Mouse (Mus musculus) neural tube, embryonic 15.5 days (tissue): ENCODE measurements at regions not wholly inside any gene's neighbourhood (a gene's known extent, or its start where the extent isn't known, plus 50 kb on each side); places are given as distances from the start of the nearest gene placed in this dataset.

Experiments
- ATAC-seq: fragments of 200-750 bp; cut with Nextera tagmentation; 2 replicates; pipeline ENCODE4 v1.8.0; 2017; ENCODE audit warnings: mild to moderate bottlenecking, moderate TSS enrichment, moderate library complexity; ENCODE audit not compliant: low FRiP score
- H3K27ac ChIP-seq: fragments of 300-500 bp; sonication (generic); replicated peaks from 2 replicates; pipeline ENCODE4 v1.5.1; 2015; ENCODE audit warnings: mild to moderate bottlenecking, inconsistent platforms
- H3K27me3 ChIP-seq: fragments of 300-500 bp; sonication (generic); replicated peaks from 2 replicates; pipeline ENCODE4 v1.6.1; 2015; ENCODE audit warnings: inconsistent platforms
- H3K36me3 ChIP-seq: fragments of 300-500 bp; sonication (generic); 2 replicates; pipeline ENCODE4 v1.6.1; 2015; ENCODE audit warnings: inconsistent platforms
- H3K4me1 ChIP-seq: fragments of 300-500 bp; sonication (generic); 2 replicates; pipeline ENCODE4 v1.6.1; 2015; ENCODE audit warnings: inconsistent platforms
- H3K4me2 ChIP-seq: fragments of 300-500 bp; sonication (generic); 2 replicates; pipeline ENCODE4 v1.6.1; 2015; ENCODE audit warnings: inconsistent platforms, mild to moderate bottlenecking, moderate library complexity
- H3K4me3 ChIP-seq: fragments of 300-500 bp; sonication (generic); replicated peaks from 2 replicates; pipeline ENCODE4 v1.5.1; 2015; ENCODE audit warnings: mild to moderate bottlenecking, inconsistent platforms
- H3K9ac ChIP-seq: fragments of 300-500 bp; sonication (generic); replicated peaks from 2 replicates; pipeline ENCODE4 v1.6.1; 2015; ENCODE audit warnings: mild to moderate bottlenecking, inconsistent platforms
- H3K9me3 ChIP-seq: fragments of 300-500 bp; sonication (generic); replicated peaks from 2 replicates; pipeline ENCODE4 v1.6.1; 2016; ENCODE audit warnings: inconsistent platforms
- WGBS: fragments of 180-500 bp; shearing (Covaris S2); methylation state at CpG from one replicate; pipeline ENCODE4 v1.1.7; 2015; ENCODE audit warnings: mixed read lengths; 5-methylcytosine and 5-hydroxymethylcytosine counted together

- WGBS, result 98% methylated on average over 3 of the region's 3 CpGs
- no peak for ATAC-seq
- no peak overlapping the region for H3K27ac ChIP-seq
- H3K4me1 ChIP-seq, result no peaks in the 10 kb centered on the region
- H3K4me2 ChIP-seq, result no peak overlapping the region
- H3K9me3 ChIP-seq, result no peaks in the 10 kb centered on the region
- no peaks in the 10 kb centered on the region for H3K27me3 ChIP-seq
- no peak overlapping the region for H3K9ac ChIP-seq
- H3K4me3 ChIP-seq, result no peak overlapping the region
- H3K36me3 ChIP-seq, result no peaks in the 10 kb centered on the region
Measured at GRCm38 (mm10) chr13:69182478-69182877, 183.1 kb upstream of the Adcy2 start.

DNA sequence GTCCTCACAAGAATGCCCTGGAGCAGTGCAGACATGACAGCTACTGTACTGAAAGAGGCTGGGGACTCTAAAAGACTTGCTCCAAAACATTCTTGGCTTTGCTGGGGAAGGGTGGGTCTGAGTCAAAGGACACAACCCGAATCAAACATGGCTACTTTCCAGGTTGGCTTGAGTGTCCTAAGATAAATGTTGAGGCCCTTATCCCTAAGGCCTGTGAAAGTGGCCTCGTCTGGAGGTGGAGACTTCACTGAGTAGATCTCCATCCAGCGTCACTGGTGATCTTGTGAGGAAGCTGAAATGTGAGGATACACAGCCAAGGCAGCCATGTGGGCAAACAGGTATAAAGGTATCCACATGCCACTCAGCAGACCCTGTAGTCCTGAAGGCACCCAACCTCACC lies 191.3 kb upstream of the Adcy2 start:
- Histone ChIP-seq H3K4me3 (no peak overlapping the region), H3K4me1 (no peaks in the 10 kb centered on the region), H3K9ac (no peak overlapping the region), H3K36me3 (no peaks in the 10 kb centered on the region), H3K4me2 (no peak overlapping the region), H3K27ac (no peak overlapping the region), H3K9me3 (no peaks in the 10 kb centered on the region), H3K27me3 (no peaks in the 10 kb centered on the region)
- WGBS, result 89% methylated on average over 3 of the region's 3 CpGs
- ATAC-seq, result no peak

GRCm38 (mm10) chr13:69196464-69196871 lies 197.1 kb upstream of the Adcy2 start:
- WGBS, result 4% methylated on average over 4 of the region's 4 CpGs
- no peak; the same call in 1 of the 2 replicates for ATAC-seq

GRCm38 (mm10) chr13:69207741-69208568 lies 208.6 kb upstream of the Adcy2 start:
- Histone ChIP-seq H3K4me2 (no peak overlapping the region), H3K9me3 (no peaks in the 10 kb centered on the region), H3K36me3 (no peaks in the 10 kb centered on the region), H3K4me1 (no peaks in the 10 kb centered on the region), H3K27ac (no peak overlapping the region), H3K9ac (no peak overlapping the region), H3K4me3 (no peak overlapping the region), H3K27me3 (no peaks in the 10 kb centered on the region)
- ATAC-seq, result no peak
- 70% methylated on average over 10 of the region's 10 CpGs for WGBS

More at GRCm38 (mm10) chr13:69196464-69196871, 197.1 kb upstream of the Adcy2 start:
- peaks cover 10% of the 10 kb centered on the region for H3K4me1 ChIP-seq
- H3K27ac ChIP-seq, result no peak overlapping the region
- no peaks in the 10 kb centered on the region for H3K27me3 ChIP-seq
- no peaks in the 10 kb centered on the region for H3K9me3 ChIP-seq
- H3K4me3 ChIP-seq, result no peak overlapping the region
- H3K4me2 ChIP-seq, result no peak overlapping the region
- no peaks in the 10 kb centered on the region for H3K36me3 ChIP-seq
- H3K9ac ChIP-seq, result no peak overlapping the region

GRCm38 (mm10) chr13:69208569-69208881 lies 209.2 kb upstream of the Adcy2 start:
- Histone ChIP-seq H3K9ac (no peak overlapping the region), H3K4me1 (no peaks in the 10 kb centered on the region), H3K9me3 (no peaks in the 10 kb centered on the region), H3K27me3 (no peaks in the 10 kb centered on the region), H3K27ac (no peak overlapping the region), H3K4me2 (no peak overlapping the region), H3K4me3 (no peak overlapping the region), H3K36me3 (no peaks in the 10 kb centered on the region)
- 92% methylated on average over 4 of the region's 4 CpGs for WGBS
- ATAC-seq, result no peak

- 79% methylated on average over 3 of the region's 3 CpGs for WGBS
Measured at GRCm38 (mm10) chr13:69216579-69216978, 217.2 kb upstream of the Adcy2 start.

DNA sequence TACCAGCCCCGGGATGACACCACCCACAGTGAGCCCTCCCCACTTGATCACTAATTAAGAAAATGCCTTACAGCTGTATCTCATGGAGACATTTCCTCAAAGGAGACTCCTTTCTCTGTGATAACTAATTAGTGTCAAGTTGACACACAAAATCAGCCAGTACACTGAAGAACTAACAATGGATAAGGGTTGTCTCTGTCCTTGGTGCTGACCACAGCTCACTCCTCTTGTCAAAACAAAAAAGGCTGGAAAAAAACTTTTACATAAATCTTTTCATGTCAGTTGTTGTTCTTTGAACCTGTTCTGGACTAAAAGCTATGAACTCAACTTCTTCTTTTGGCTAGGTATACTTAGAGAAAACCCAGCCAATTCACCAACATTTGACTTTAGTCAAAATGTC lies 221.1 kb upstream of the Adcy2 start:
- Histone ChIP-seq H3K4me1 (no peaks in the 10 kb centered on the region), H3K9me3 (no peaks in the 10 kb centered on the region), H3K36me3 (no peaks in the 10 kb centered on the region), H3K27ac (no peak overlapping the region), H3K9ac (no peak overlapping the region), H3K27me3 (no peaks in the 10 kb centered on the region), H3K4me2 (no peak overlapping the region), H3K4me3 (no peak overlapping the region)
- ATAC-seq, result no peak
- 57% methylated on average over 1 of the region's 1 CpGs for WGBS

More at GRCm38 (mm10) chr13:69216579-69216978, 217.2 kb upstream of the Adcy2 start:
- ATAC-seq, result no peak
- no peak overlapping the region for H3K4me2 ChIP-seq
- H3K27ac ChIP-seq, result no peak overlapping the region
- H3K9me3 ChIP-seq, result no peaks in the 10 kb centered on the region
- no peak overlapping the region for H3K9ac ChIP-seq
- no peaks in the 10 kb centered on the region for H3K27me3 ChIP-seq
- no peaks in the 10 kb centered on the region for H3K36me3 ChIP-seq
- H3K4me3 ChIP-seq, result no peak overlapping the region
- no peaks in the 10 kb centered on the region for H3K4me1 ChIP-seq

DNA sequence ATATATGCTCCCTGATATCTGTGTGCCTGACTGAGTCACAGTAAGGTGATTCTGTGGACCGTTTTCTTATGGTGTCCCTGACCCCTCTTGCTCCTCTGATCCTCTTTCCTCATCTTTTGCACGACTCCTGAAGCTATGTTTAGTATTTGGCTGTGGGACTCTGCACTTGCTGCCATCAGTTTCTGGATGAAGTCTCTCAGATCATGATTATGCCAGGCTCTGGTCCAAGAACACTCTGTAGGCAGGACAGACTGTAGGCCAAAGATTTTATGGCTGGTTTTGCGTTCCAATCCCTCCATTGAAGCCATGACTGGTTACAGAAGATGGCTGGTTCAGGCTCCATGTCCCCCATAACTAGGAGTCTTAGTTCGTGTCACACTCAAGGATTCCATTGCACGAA lies 227.2 kb upstream of the Adcy2 start:
- no peak overlapping the region for H3K27ac ChIP-seq
- ATAC-seq, result no peak
- H3K36me3 ChIP-seq, result no peaks in the 10 kb centered on the region
- no peak overlapping the region for H3K4me3 ChIP-seq
- H3K4me1 ChIP-seq, result no peaks in the 10 kb centered on the region
- H3K4me2 ChIP-seq, result no peak overlapping the region
- no peak overlapping the region for H3K9ac ChIP-seq
- WGBS, result 79% methylated on average over 5 of the region's 5 CpGs
- H3K27me3 ChIP-seq, result no peaks in the 10 kb centered on the region
- no peaks in the 10 kb centered on the region for H3K9me3 ChIP-seq

GRCm38 (mm10) chr13:69230361-69230943 lies 231.1 kb upstream of the Adcy2 start:
- Histone ChIP-seq H3K4me3 (no peak overlapping the region), H3K27ac (no peak overlapping the region), H3K27me3 (no peaks in the 10 kb centered on the region), H3K4me2 (no peak overlapping the region), H3K9ac (no peak overlapping the region), H3K9me3 (no peaks in the 10 kb centered on the region), H3K4me1 (no peaks in the 10 kb centered on the region), H3K36me3 (no peaks in the 10 kb centered on the region)
- ATAC-seq, result no peak
- WGBS, result 42% methylated on average over 10 of the region's 10 CpGs

DNA sequence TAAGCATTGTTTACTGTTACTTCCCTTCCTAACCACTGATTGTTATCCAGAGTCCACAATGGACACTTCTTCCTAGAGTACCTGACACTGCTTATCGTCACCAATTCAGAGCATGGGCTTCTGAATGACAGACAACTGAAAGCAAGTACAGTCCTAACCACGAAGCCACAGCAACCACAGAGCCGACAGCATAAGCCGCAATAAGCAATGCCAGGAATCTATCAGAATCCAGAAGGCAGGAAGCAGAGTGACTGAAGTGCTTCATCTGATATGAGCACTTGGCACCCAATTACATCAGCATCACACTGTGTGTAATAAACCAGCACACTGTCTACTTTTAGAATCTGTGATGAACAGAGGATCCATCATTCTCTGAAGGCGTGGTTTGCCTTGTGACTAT lies 237.0 kb upstream of the Adcy2 start:
- H3K9me3 ChIP-seq, result no peaks in the 10 kb centered on the region
- 75% methylated on average over 5 of the region's 5 CpGs for WGBS
- no peaks in the 10 kb centered on the region for H3K4me1 ChIP-seq
- H3K27me3 ChIP-seq, result no peaks in the 10 kb centered on the region
- H3K4me3 ChIP-seq, result no peak overlapping the region
- H3K9ac ChIP-seq, result no peak overlapping the region
- ATAC-seq, result no peak
- no peak overlapping the region for H3K27ac ChIP-seq
- H3K4me2 ChIP-seq, result no peak overlapping the region
- H3K36me3 ChIP-seq, result no peaks in the 10 kb centered on the region

DNA sequence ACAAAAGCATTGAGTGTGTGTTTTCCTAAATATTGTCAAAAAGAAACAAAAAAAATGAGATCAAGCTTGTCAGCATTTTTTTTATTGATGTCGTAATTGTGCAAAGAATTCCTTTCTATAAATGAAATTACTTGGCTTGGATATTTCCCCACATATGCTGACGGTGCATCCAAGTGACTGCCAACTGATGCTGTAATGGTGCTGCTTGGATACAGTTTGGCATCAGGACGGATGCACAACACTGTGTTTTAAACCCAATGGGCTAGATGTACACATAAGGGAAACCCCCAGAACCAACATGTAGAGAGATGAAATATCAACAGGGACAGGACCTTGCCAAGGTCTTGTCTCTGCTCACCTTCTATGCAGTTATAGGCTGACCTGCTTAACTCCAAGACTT lies 238.6 kb upstream of the Adcy2 start:
- Histone ChIP-seq H3K36me3 (no peaks in the 10 kb centered on the region), H3K27me3 (no peaks in the 10 kb centered on the region), H3K4me2 (no peak overlapping the region), H3K9me3 (no peaks in the 10 kb centered on the region), H3K27ac (no peak overlapping the region), H3K9ac (no peak overlapping the region), H3K4me1 (no peaks in the 10 kb centered on the region; the same call in 1 of the 2 replicates), H3K4me3 (no peak overlapping the region)
- ATAC-seq, result no peak
- 75% methylated on average over 3 of the region's 3 CpGs for WGBS

DNA sequence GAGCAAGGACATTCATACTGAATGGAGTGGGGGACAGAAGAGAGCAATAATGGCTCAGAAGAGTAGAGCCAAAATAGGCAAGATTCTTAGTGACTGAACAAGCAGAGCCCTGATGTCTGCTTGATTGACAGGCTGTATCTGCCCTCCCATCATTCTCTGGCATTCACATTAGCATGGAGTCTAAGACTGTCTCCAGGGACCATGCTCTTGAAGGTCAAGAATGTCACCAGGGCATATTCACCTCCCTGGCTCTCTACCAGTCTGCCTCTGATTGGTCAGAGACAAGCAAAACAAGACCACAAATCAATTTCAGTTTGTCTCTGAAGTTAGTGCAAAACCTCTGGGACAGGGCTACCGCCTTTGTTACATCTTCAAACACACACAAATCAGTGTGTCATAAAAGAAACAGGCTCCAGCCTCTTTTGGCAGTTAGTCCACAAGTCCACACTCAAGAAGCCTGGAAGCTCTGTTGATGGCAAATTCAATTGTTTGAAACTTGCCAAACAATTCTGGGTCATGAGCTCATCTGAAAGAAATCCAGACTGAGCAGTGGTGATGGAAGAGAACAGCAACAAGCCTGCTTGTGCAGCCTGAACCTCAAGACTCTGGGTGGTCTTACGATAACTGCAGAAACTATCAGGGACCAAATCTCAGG lies 240.0 kb upstream of the Adcy2 start:
- no peaks in the 10 kb centered on the region for H3K27me3 ChIP-seq
- no peak overlapping the region for H3K4me3 ChIP-seq
- peak; percentile 32; the same call in 1 of the 2 replicates for ATAC-seq
- no peaks in the 10 kb centered on the region; the same call in 1 of the 2 replicates for H3K4me1 ChIP-seq
- H3K9me3 ChIP-seq, result no peaks in the 10 kb centered on the region
- H3K4me2 ChIP-seq, result no peak overlapping the region
- no peaks in the 10 kb centered on the region for H3K36me3 ChIP-seq
- H3K27ac ChIP-seq, result no peak overlapping the region
- H3K9ac ChIP-seq, result no peak overlapping the region
- 66% methylated on average over 2 of the region's 2 CpGs for WGBS
